8 mouse cellular contexts compared by ENCODE assay signal in the genomic region with DNA sequence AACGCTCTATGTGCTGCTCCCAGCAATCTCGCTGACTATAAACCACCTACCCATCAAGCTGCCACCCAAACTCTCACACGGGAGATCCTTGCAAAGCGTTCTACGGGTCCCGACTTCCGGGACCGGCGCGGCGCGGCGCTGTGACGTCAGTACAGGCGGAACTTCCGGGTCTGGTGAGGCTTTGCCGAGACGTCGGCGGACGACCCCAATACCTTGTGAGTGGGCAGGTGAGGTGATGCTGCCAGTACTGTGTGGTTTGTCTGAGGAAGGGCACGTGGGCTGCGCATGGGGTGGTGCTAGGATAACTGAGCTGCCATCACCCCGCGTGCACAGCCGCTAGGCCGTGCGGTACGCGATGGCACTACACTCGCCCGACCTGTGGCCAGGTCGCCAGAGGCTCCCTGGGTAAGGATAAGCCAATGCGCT. TPM values are rescaled to one million over a fixed set of nuclear protein-coding genes. Genes with fewer than 3 reads are reported as not detected.
DNase-seq lines count a peak whose midpoint lies in the region; ATAC-seq and TF ChIP-seq lines count a peak whose summit lies in the region.

A gene (plus strand): TSS at position 130 of the 426 bp plus-strand sequence.

- peak within 1 kb of the TSS; percentile 69 for H3K4me3 ChIP-seq in heart, embryonic 11.5 days (ENCODE audit: low read depth, low read length)
- peak within 1 kb of the TSS; percentile 81 for H3K4me3 ChIP-seq in kidney, embryonic 16.5 days (ENCODE audit: low read length)
- H3K4me3 ChIP-seq in liver, adult 2 months (ENCODE audit: insufficient read depth, low read depth, low read length): peak within 1 kb of the TSS; percentile 65
- peak within 1 kb of the TSS; percentile 92 for H3K4me3 ChIP-seq in myocyte

- no peaks in the 10 kb centered on the region for H3K79me2 ChIP-seq in liver, adult 2 months (ENCODE audit: control insufficient read depth, insufficient read depth, low read length)
- peaks cover 48% of the 10 kb centered on the region for H3K79me2 ChIP-seq in myocyte (ENCODE audit: control insufficient read depth, insufficient read depth)

- DNase-seq in A20 (ENCODE audit: low read depth, low spot score): peak; percentile 97
- DNase-seq in brain, adult 2 months (ENCODE audit: low read depth, low spot score): peak; percentile 96
- DNase-seq in liver, adult 2 months (ENCODE audit: extremely low read depth, low read depth, low spot score): peak; percentile 86
- DNase-seq in splenic B cell, adult 2 months (ENCODE audit: low read depth, low spot score): peak; percentile 93

- TF ChIP-seq CTCF in liver, adult 2 months (IDR thresholded peaks at IDR 0.05; ENCODE audit: low read depth, low read length): peak; percentile 64

- peak; percentile 100 for ATAC-seq in erythroblast, adult 5-6 weeks (replicated peaks; ENCODE audit: low FRiP score, poor library complexity, severe bottlenecking)
- ATAC-seq in heart, embryonic 11.5 days (replicated peaks; ENCODE audit: insufficient number of reproducible peaks, low FRiP score, low TSS enrichment): peak; percentile 96
- peak; percentile 97 for ATAC-seq in kidney, embryonic 16.5 days (ENCODE audit: low FRiP score, low TSS enrichment)

- under 1% methylated on average over 34 of the region's 34 CpGs for WGBS in heart, embryonic 11.5 days (ENCODE audit: insufficient replicate concordance)
- 0% methylated on average over 34 of the region's 34 CpGs for WGBS in kidney, embryonic 16.5 days
- under 1% methylated on average over 34 of the region's 34 CpGs for WGBS in liver, adult 2 months

- H3K9ac ChIP-seq in heart, embryonic 11.5 days (ENCODE audit: low read depth, low read length): peak within 1 kb of the TSS; percentile 83
- peak within 1 kb of the TSS; percentile 87 for H3K9ac ChIP-seq in kidney, embryonic 16.5 days (replicated peaks; ENCODE audit: low read length)
- peak within 1 kb of the TSS; percentile 75 for H3K9ac ChIP-seq in liver, adult 2 months (ENCODE audit: low read depth, low read length)

- H3K4me2 ChIP-seq in heart, embryonic 11.5 days: peak within 1 kb of the TSS; percentile 81
- peak within 1 kb of the TSS; percentile 67 for H3K4me2 ChIP-seq in kidney, embryonic 16.5 days (replicated peaks; ENCODE audit: low read depth, low read length)
- H3K4me2 ChIP-seq in myocyte (ENCODE audit: low read depth): peak within 1 kb of the TSS; percentile 95

- H3K36me3 ChIP-seq in heart, embryonic 11.5 days (ENCODE audit: control insufficient read depth, insufficient read depth, low read length): no peaks in the 10 kb centered on the region
- no peaks in the 10 kb centered on the region for H3K36me3 ChIP-seq in kidney, embryonic 16.5 days (ENCODE audit: insufficient read depth, low read length)
- no peaks in the 10 kb centered on the region for H3K36me3 ChIP-seq in liver, adult 2 months (ENCODE audit: control insufficient read depth, insufficient read depth, low read length)
- H3K36me3 ChIP-seq in myocyte (ENCODE audit: control insufficient read depth, insufficient read depth): no peaks in the 10 kb centered on the region
- no peaks in the 10 kb centered on the region for H3K36me3 ChIP-seq in splenic B cell, adult 2 months (ENCODE audit: control insufficient read depth, insufficient read depth, low read length, poor library complexity, severe bottlenecking)

- 0 out of 2 replicates have a peak, but pooled peaks have one; percentile 43 for TF ChIP-seq POLR2A in liver, adult 2 months (IDR thresholded peaks at IDR 0.05; ENCODE audit: extremely low read depth, insufficient read depth, low read length)
- peak; percentile 79 for TF ChIP-seq POLR2A in myocyte (IDR thresholded peaks at IDR 0.05; ENCODE audit: insufficient read length, low read depth)

- H3K4me1 ChIP-seq in heart, embryonic 11.5 days (ENCODE audit: control insufficient read depth, insufficient read depth, low read length): no peaks in the 10 kb centered on the region
- H3K4me1 ChIP-seq in kidney, embryonic 16.5 days (ENCODE audit: insufficient read depth, low read length): 0 out of 2 replicates have a peak, but pooled peaks cover 3% of the 10 kb centered on the region
- H3K4me1 ChIP-seq in liver, adult 2 months (ENCODE audit: control insufficient read depth, insufficient read depth, low read length): peaks cover 15% of the 10 kb centered on the region

- peak within 1 kb of the TSS; percentile 30 for H3ac ChIP-seq in myocyte (ENCODE audit: control insufficient read depth, insufficient read length)

- 0 out of 2 replicates have a peak within 1 kb of the TSS, but pooled peaks have one; percentile 23 for H3K27ac ChIP-seq in heart, embryonic 11.5 days (ENCODE audit: low read depth, low read length)
- 0 out of 2 replicates have a peak within 1 kb of the TSS, but pooled peaks have one; percentile 40 for H3K27ac ChIP-seq in kidney, embryonic 16.5 days (ENCODE audit: low read length)
- H3K27ac ChIP-seq in liver, adult 2 months (replicated peaks; ENCODE audit: insufficient read depth, low read depth, low read length): peak within 1 kb of the TSS; percentile 58

- H3K27me3 ChIP-seq in heart, embryonic 11.5 days (ENCODE audit: control insufficient read depth, insufficient read depth, low read length): no peaks in the 10 kb centered on the region
- no peaks in the 10 kb centered on the region for H3K27me3 ChIP-seq in kidney, embryonic 16.5 days (ENCODE audit: insufficient read depth, low read length)
- no peaks in the 10 kb centered on the region for H3K27me3 ChIP-seq in liver, adult 2 months (ENCODE audit: control insufficient read depth, insufficient read depth, low read length)
- H3K27me3 ChIP-seq in myocyte (ENCODE audit: control insufficient read depth, insufficient read depth, insufficient read length): no peaks in the 10 kb centered on the region
- H3K27me3 ChIP-seq in splenic B cell, adult 2 months (ENCODE audit: control insufficient read depth, insufficient read depth, low read length, poor library complexity, severe bottlenecking): no peaks in the 10 kb centered on the region

- H3K9me3 ChIP-seq in heart, embryonic 11.5 days (replicated peaks; ENCODE audit: control insufficient read depth, low read length): no peaks in the 10 kb centered on the region
- peaks cover 2% of the 10 kb centered on the region; the same call in 1 of the 2 replicates for H3K9me3 ChIP-seq in kidney, embryonic 16.5 days (ENCODE audit: low read length)

TF ChIP-seq in myocyte, 11 proteins besides CTCF, POLR2A, EP300 and RAD21:
- peak in 1 of 3 experiments; percentile 4 for TF ChIP-seq MYOD1 (IDR thresholded peaks at IDR 0.05; ENCODE audit: control insufficient read depth in 1 of 3, insufficient read length in 2 of 3, low read depth in 2 of 3)
- peak; percentile 88 for TF ChIP-seq POLR2AphosphoS2 (IDR thresholded peaks at IDR 0.05; ENCODE audit: insufficient read length, low read depth)
- peak in 1 of 3 experiments; percentile 26 for TF ChIP-seq MYOG (IDR thresholded peaks at IDR 0.05; ENCODE audit: control insufficient read depth in 1 of 3, insufficient read depth in 1 of 3, insufficient read length in 2 of 3, low read depth in 2 of 3)
- TF ChIP-seq TCF3 (IDR thresholded peaks at IDR 0.05; ENCODE audit: insufficient read length, low read depth): no peak
- peak; percentile 12 for TF ChIP-seq SRF (IDR thresholded peaks at IDR 0.05; ENCODE audit: control insufficient read depth, insufficient read length, low read depth)
- no peak for TF ChIP-seq MAX (IDR thresholded peaks at IDR 0.05; ENCODE audit: low read depth)
- no peak for TF ChIP-seq E2F4 (IDR thresholded peaks at IDR 0.05; ENCODE audit: insufficient read depth)

RNA-seq across cellular contexts. Expression of the gene that starts here (rescaled TPM):
- 12.5 and 36.1 TPM in 2 replicates for total RNA-seq in erythroblast, adult 5-6 weeks (2015; ENCODE audit: low replicate concordance)
- 8.4 and 20.7 TPM in 2 replicates for total RNA-seq in erythroblast, adult 5-6 weeks (2017; ENCODE audit: low replicate concordance)
- 55.3 and 59.2 TPM in 2 replicates for polyA plus RNA-seq in heart, embryonic 11.5 days (2014; fragmentation: Nextera tagmentation; extraction: Ambion mirVana)
- polyA plus RNA-seq in kidney, embryonic 16.5 days (2015; fragmentation: Nextera tagmentation; extraction: Ambion mirVana): 51.5 and 57.5 TPM in 2 replicates
- 30.3 and 34.8 TPM in 2 replicates for total RNA-seq in liver, adult 2 months (2014; rRNA removed)
- polyA plus RNA-seq in liver, adult 2 months (2012; rRNA removed): 22.5 and 30.5 TPM in 2 replicates
- 35.0 TPM for polyA plus RNA-seq in myocyte (2012; fragmentation: generic; extraction: Trizol)

Comparison
In these comparisons a context has a peak if more than half of its experiments do, and no peak if none do; other contexts are left out.
1. Peak in every context shown above with its lines: DNase-seq, ATAC-seq, H3K4me3 ChIP-seq and H3K27ac ChIP-seq.